Mouse (Mus musculus) hindbrain, embryonic 14.5 days (tissue): ENCODE measurements at regions not wholly inside any gene's neighbourhood (a gene's known extent, or its start where the extent isn't known, plus 50 kb on each side); places are given as distances from the start of the nearest gene placed in this dataset.

ENCODE experiments used
- ATAC-seq: fragments of 200-750 bp; cut with Nextera tagmentation; 2 replicates; pipeline ENCODE4 v1.8.0; 2017; ENCODE audit warnings: moderate number of reproducible peaks, mild to moderate bottlenecking, moderate TSS enrichment, moderate library complexity; ENCODE audit not compliant: low FRiP score
- DNase-seq: peaks from one replicate; pipeline ENCODE4 v3.0.0-alpha.2; 2015; ENCODE audit warnings: low spot score
- H3K27ac ChIP-seq: fragments of 300-500 bp; sonication (generic); 2 replicates; pipeline ENCODE4 v1.5.1; 2014; ENCODE audit warnings: mild to moderate bottlenecking, moderate library complexity
- H3K27me3 ChIP-seq: fragments of 300-500 bp; sonication (generic); 2 replicates; pipeline ENCODE4 v1.6.1; 2014; ENCODE audit warnings: mild to moderate bottlenecking, low read length, mixed read lengths; ENCODE audit not compliant: control insufficient read depth, insufficient read depth
- H3K36me3 ChIP-seq: fragments of 300-500 bp; sonication (generic); replicated peaks from 2 replicates; pipeline ENCODE4 v1.6.1; 2014; ENCODE audit not compliant: control insufficient read depth, insufficient read depth
- H3K4me1 ChIP-seq: fragments of 300-500 bp; sonication (generic); replicated peaks from 2 replicates; pipeline ENCODE4 v1.6.1; 2014; ENCODE audit warnings: antibody characterized with exemption, low read length, mixed read lengths; ENCODE audit not compliant: control insufficient read depth, insufficient read depth
- H3K4me2 ChIP-seq: fragments of 300-500 bp; sonication (generic); replicated peaks from 2 replicates; pipeline ENCODE4 v1.6.1; 2014; ENCODE audit warnings: mild to moderate bottlenecking, moderate library complexity
- H3K4me3 ChIP-seq: fragments of 300-500 bp; sonication (generic); replicated peaks from 2 replicates; pipeline ENCODE4 v1.5.1; 2014; ENCODE audit warnings: mild to moderate bottlenecking, low read length
- H3K9ac ChIP-seq: fragments of 300-500 bp; sonication (generic); 2 replicates; pipeline ENCODE4 v1.6.1; 2014
- H3K9me3 ChIP-seq: fragments of 300-500 bp; sonication (generic); 2 replicates; pipeline ENCODE4 v1.6.1; 2016; ENCODE audit warnings: low read length; ENCODE audit not compliant: control insufficient read depth
- WGBS: fragments of 180-500 bp; shearing (Covaris S2); extraction: QIAGEN DNeasy Blood & Tissue Kit; methylation state at CpG from one replicate; pipeline ENCODE4 v1.1.7; 2014; 5-methylcytosine and 5-hydroxymethylcytosine counted together

DNA sequence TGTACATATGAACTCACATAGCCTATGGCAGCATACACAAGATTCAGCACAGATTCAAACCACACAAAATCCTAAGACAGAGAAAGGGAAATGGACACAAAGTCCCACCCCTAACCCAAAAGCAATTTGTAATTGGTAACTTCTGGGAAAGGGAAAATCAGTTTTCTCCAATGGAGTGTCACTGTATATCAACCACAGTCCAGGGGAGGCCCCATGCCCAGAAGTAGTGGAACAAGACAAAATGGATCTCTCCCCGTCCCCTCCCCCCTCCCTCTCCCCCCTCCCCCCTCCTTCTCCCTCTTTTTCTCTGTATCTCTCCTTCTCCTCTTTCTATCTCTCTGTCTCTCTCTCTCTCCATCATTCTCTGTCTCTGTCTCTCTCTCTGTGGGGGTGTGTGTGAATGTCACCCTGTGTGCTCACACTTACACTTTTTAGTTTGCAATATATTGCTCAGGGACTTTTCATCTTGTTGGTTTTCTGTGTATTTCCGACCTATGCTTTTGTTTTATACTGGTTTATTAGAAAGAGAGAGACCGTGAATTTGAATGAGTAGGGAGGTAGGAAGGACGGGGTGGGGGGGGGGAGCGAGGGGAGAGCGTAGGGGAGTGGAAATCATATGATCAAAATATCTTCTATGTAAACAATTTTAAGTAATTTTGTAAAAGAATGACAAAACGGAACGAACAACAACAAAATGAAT is 500.4 kb downstream of the Nyap2 start:
- Histone ChIP-seq H3K9me3 (no peaks in the 10 kb centered on the region), H3K36me3 (no peaks in the 10 kb centered on the region), H3K4me1 (0 out of 2 replicates have a peak, but pooled peaks cover 7% of the 10 kb centered on the region), H3K27ac (no peak overlapping the region), H3K9ac (no peak overlapping the region), H3K4me3 (no peak overlapping the region), H3K4me2 (peak overlapping the region; percentile 36), H3K27me3 (no peaks in the 10 kb centered on the region)
- WGBS: 51% methylated on average over 8 of the region's 8 CpGs
- DNase-seq (no peak), ATAC-seq (no peak; the same call in 1 of the 2 replicates)

- Histone ChIP-seq H3K9ac (no peak overlapping the region), H3K27me3 (no peaks in the 10 kb centered on the region), H3K4me3 (no peak overlapping the region; the same call in 1 of the 2 replicates), H3K4me1 (0 out of 2 replicates have a peak, but pooled peaks cover 7% of the 10 kb centered on the region), H3K4me2 (peak overlapping the region; percentile 36), H3K9me3 (no peaks in the 10 kb centered on the region), H3K27ac (no peak overlapping the region), H3K36me3 (no peaks in the 10 kb centered on the region)
- ATAC-seq (peak; percentile 83; the same call in 1 of the 2 replicates), DNase-seq (peak; percentile 38)
- WGBS: 27% methylated on average over 9 of the region's 9 CpGs
Observed at GRCm38 (mm10) chr1:81577665-81578201, 501.0 kb downstream of the Nyap2 start.

- WGBS: 87% methylated on average over 4 of the region's 4 CpGs
- no peaks in the 10 kb centered on the region for H3K36me3 ChIP-seq
- no peak overlapping the region for H3K27ac ChIP-seq
- DNase-seq: no peak
- H3K27me3 ChIP-seq: no peaks in the 10 kb centered on the region
- no peak for ATAC-seq
- H3K9me3 ChIP-seq: no peaks in the 10 kb centered on the region
- no peak overlapping the region for H3K9ac ChIP-seq
- no peak overlapping the region for H3K4me2 ChIP-seq
- 0 out of 2 replicates have a peak, but pooled peaks cover 7% of the 10 kb centered on the region for H3K4me1 ChIP-seq
- H3K4me3 ChIP-seq: no peak overlapping the region
Observed at GRCm38 (mm10) chr1:81581208-81581607, 504.5 kb downstream of the Nyap2 start.

DNA sequence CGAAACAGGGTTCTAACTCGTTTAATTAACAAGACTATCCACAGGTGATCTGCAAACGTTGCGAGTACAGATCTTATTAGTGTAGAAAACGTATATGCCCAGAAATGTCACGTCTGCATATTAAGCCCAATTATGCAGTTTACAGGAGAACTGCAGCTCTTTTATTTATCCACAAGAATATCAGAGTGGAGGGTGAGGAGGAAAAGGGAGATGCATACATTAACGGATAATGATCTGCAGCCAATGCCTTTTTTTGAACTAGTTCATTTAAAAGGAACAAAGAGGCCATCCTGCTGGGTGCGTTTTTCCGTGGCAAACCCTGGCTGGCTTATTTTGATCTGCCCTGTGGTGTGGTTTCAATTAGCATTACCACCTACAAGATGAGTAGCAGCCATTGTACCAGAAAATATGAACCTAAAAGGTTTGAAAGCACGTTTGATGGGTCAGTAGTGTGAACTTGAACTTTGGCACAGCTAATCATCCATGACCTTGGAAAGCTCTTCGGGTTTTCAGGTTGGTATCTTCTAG is 511.1 kb downstream of the Nyap2 start:
- H3K4me3 ChIP-seq: no peak overlapping the region
- no peak overlapping the region for H3K9ac ChIP-seq
- H3K36me3 ChIP-seq: no peaks in the 10 kb centered on the region
- DNase-seq: no peak
- H3K27me3 ChIP-seq: no peaks in the 10 kb centered on the region
- WGBS: 39% methylated on average over 11 of the region's 11 CpGs
- ATAC-seq: no peak
- H3K4me1 ChIP-seq: 0 out of 2 replicates have a peak, but pooled peaks cover under 1% of the 10 kb centered on the region
- no peaks in the 10 kb centered on the region for H3K9me3 ChIP-seq
- H3K27ac ChIP-seq: no peak overlapping the region
- no peak overlapping the region for H3K4me2 ChIP-seq

GRCm38 (mm10) chr1:81591623-81592022 is 514.9 kb downstream of the Nyap2 start:
- Histone ChIP-seq H3K4me1 (peaks cover 17% of the 10 kb centered on the region), H3K27me3 (no peaks in the 10 kb centered on the region), H3K9me3 (no peaks in the 10 kb centered on the region), H3K9ac (no peak overlapping the region), H3K4me2 (no peak overlapping the region), H3K27ac (no peak overlapping the region), H3K4me3 (no peak overlapping the region), H3K36me3 (no peaks in the 10 kb centered on the region)
- no peak for ATAC-seq
- WGBS: 91% methylated on average over 5 of the region's 5 CpGs
- no peak for DNase-seq

DNA sequence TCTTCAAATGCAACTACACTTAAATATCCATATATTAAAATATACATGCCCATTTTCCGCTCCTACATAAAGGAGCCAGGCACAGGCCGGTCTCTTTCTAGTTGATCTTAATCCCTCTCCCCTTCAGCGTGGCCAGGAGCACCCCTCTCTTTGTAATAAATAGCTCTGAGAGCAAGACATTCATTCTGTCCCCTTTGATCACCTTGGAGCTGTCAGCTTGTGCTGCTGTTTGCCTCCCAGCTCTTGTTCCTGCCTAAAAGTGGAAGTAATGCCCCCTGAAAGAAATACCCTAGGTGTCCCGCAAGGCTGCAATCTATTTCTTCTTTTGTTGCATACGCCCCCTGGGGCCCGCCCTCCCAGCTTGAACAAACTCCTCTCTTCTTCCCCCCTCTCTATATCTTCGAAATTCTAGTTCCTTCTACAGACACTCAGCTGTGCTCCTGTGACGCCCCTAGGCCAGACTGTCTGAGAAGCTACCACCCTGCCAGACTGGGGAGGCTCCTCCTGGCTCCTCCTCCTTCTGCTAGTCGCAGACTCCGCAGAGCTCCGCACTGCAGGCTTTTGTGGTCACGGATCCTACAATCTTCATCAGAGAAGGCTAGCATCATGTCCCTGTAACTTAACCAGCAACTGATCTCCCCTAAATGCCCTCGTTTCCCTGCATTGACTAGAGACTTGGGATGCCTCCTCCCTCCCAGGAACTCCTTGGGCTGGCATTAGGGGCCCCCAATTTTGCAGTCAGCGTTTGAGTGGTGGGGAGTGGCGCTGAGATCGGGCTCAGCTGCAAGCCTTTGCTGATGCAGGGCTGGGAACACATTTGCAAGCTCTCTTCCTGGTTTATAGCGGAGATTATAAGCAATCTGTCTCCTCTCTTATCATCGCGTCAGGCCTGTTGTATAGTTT is 516.8 kb downstream of the Nyap2 start:
- H3K9ac ChIP-seq: peak overlapping the region; percentile 65
- peak overlapping the region; percentile 59 for H3K4me2 ChIP-seq
- H3K4me1 ChIP-seq: peaks cover 17% of the 10 kb centered on the region
- no peaks in the 10 kb centered on the region for H3K36me3 ChIP-seq
- under 1% methylated on average over 19 of the region's 19 CpGs for WGBS
- peak; percentile 74 for DNase-seq
- H3K27ac ChIP-seq: peak overlapping the region; percentile 96
- H3K9me3 ChIP-seq: no peaks in the 10 kb centered on the region
- H3K4me3 ChIP-seq: peak overlapping the region; percentile 33
- no peaks in the 10 kb centered on the region for H3K27me3 ChIP-seq
- peak; percentile 98 for ATAC-seq

DNA sequence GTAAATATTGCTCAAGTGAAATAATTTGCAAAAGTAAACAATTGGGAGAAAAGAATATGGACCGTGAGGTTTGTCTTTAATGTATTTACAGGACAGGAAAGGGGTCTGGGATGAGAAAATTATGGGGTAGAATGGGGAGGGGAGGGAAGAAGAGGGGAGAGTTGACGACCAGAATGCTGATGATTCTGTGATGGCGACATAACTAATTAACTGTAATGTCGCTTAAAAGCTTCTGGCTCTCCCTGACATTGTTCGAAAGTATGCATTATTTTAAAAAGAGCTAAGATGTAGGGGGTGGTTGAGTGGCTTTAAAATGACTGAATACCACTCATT is 517.4 kb downstream of the Nyap2 start:
- Histone ChIP-seq H3K27me3 (no peaks in the 10 kb centered on the region), H3K27ac (peak overlapping the region; percentile 96), H3K36me3 (no peaks in the 10 kb centered on the region), H3K4me2 (peak overlapping the region; percentile 59), H3K9me3 (no peaks in the 10 kb centered on the region), H3K4me1 (peaks cover 17% of the 10 kb centered on the region), H3K4me3 (peak overlapping the region; percentile 33), H3K9ac (peak overlapping the region; percentile 65)
- peak; percentile 44 for ATAC-seq
- WGBS: 2% methylated on average over 5 of the region's 5 CpGs
- no peak for DNase-seq

- H3K4me3 ChIP-seq: peak overlapping the region; percentile 33; the same call in 1 of the 2 replicates
- H3K27ac ChIP-seq: peak overlapping the region; percentile 96
- no peaks in the 10 kb centered on the region for H3K9me3 ChIP-seq
- H3K9ac ChIP-seq: peak overlapping the region; percentile 65
- H3K4me1 ChIP-seq: peaks cover 17% of the 10 kb centered on the region
- H3K27me3 ChIP-seq: no peaks in the 10 kb centered on the region
- ATAC-seq: no peak
- WGBS: 4% methylated on average over 3 of the region's 3 CpGs
- DNase-seq: no peak
- no peaks in the 10 kb centered on the region for H3K36me3 ChIP-seq
- peak overlapping the region; percentile 59 for H3K4me2 ChIP-seq
Observed at GRCm38 (mm10) chr1:81594606-81595005, 517.9 kb downstream of the Nyap2 start.

- no peak for ATAC-seq
- 2% methylated on average over 1 of the region's 1 CpGs for WGBS
- Histone ChIP-seq H3K4me2 (no peak overlapping the region), H3K4me1 (no peaks in the 10 kb centered on the region), H3K9me3 (no peaks in the 10 kb centered on the region), H3K4me3 (no peak overlapping the region), H3K36me3 (no peaks in the 10 kb centered on the region), H3K27ac (no peak overlapping the region), H3K9ac (no peak overlapping the region), H3K27me3 (no peaks in the 10 kb centered on the region)
- no peak for DNase-seq
Observed at GRCm38 (mm10) chr1:81608772-81609171, 532.0 kb downstream of the Nyap2 start.
